Mouse (Mus musculus): ENCODE measurements around the gene Gsta4.
"Not testable (repeated sequence)": the region's sequence is repeated elsewhere in the genome, so short reads cannot be mapped to it uniquely, and the experiment has no call there.

Gsta4 gene

GRCm38 (mm10) chr9:78230461-78230860, 47.9 kb downstream of the Gsta4 start, which contains the start of gene Gsta1:
TSS of gene Gsta1 (plus strand) at chr9:78230656.
- not testable (repeated sequence) for DNase-seq (ENCODE audit: low read depth, low spot score)

- DNase-seq (ENCODE audit: low read depth, low spot score): not testable (repeated sequence)
Measured at GRCm38 (mm10) chr9:78233121-78233695, 50.6 kb downstream of the Gsta4 start.

GRCm38 (mm10) chr9:78255683-78256470, 73.3 kb downstream of the Gsta4 start:
- not testable (repeated sequence) for DNase-seq (ENCODE audit: low read depth, low spot score)

- not testable (repeated sequence) for DNase-seq (ENCODE audit: low read depth, low spot score)
Measured at GRCm38 (mm10) chr9:78256914-78257313, 74.3 kb downstream of the Gsta4 start, which contains the start of gene Gm3776. TSS of gene Gm3776 (plus strand) at chr9:78257129.
